Mouse (Mus musculus) cerebral cortex, adult 2 months (tissue): ENCODE measurements around the gene Zfp683.

Experiments
- WGBS: fragments of 180-500 bp; shearing (Covaris S2); methylation state at CpG from one replicate; pipeline ENCODE4 v1.1.7; 2018; 5-methylcytosine and 5-hydroxymethylcytosine counted together

Zfp683 gene

GRCm38 (mm10) chr4:134051912-134052311 is 1.7 kb upstream of the Zfp683 start:
- WGBS, result 94% methylated on average over 5 of the region's 5 CpGs

DNA sequence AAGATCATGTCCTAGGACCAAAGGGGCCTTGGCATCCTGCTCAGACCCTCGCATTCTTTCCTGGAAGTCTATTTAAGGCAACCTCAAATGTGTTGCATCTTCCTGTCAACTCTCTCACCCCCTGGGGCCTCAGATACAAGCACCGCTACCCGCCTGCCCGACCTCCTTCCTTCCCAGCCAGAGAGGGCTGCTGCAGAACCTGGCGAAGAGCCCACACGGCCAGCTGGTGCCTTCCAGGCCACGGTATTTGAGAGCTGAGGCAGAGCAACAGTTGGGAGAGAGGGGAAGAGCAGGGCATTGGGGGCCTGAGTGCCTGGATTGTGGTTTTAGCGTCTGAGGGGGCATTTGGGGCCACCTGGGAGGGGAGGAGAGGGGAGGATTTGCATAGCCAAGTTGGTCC is 1.1 kb upstream of the Zfp683 start:
- 22% methylated on average over 8 of the region's 8 CpGs for WGBS

GRCm38 (mm10) chr4:134058166-134058715 is 4.6 kb downstream of the Zfp683 start:
- 47% methylated on average over 14 of the region's 14 CpGs for WGBS

GRCm38 (mm10) chr4:134058908-134059307 is 5.3 kb downstream of the Zfp683 start:
- WGBS, result 86% methylated on average over 6 of the region's 6 CpGs

GRCm38 (mm10) chr4:134060135-134060865 is 6.7 kb downstream of the Zfp683 start, which contains the start of gene Crybg2:
Gene Crybg2 (plus strand): TSS chr4:134060815.
- WGBS, result 72% methylated on average over 28 of the region's 28 CpGs

GRCm38 (mm10) chr4:134061166-134061830 is 7.7 kb downstream of the Zfp683 start:
- 57% methylated on average over 18 of the region's 18 CpGs for WGBS

GRCm38 (mm10) chr4:134061944-134062446 is 8.4 kb downstream of the Zfp683 start:
- WGBS, result 61% methylated on average over 8 of the region's 8 CpGs

DNA sequence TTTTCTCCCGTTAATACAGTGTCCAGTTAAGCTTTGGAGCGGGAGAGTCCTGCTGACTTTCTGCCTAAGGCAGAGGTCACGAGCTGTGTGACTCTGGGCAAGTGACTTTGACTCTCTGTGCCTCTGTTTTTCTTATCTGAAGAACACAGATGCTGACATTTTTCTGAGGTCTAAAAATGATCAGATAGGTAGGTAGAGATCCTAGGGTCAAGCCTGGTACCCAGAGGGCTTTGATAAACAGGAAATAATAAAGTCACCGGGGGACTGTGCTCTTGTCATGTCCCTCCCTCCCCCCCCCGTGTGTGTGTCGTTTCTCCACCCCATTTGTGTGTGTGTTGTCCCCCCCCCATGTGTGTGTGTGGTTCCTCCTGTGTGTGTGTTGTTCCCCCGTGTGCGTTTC is 8.9 kb downstream of the Zfp683 start:
- WGBS, result 73% methylated on average over 8 of the region's 8 CpGs

DNA sequence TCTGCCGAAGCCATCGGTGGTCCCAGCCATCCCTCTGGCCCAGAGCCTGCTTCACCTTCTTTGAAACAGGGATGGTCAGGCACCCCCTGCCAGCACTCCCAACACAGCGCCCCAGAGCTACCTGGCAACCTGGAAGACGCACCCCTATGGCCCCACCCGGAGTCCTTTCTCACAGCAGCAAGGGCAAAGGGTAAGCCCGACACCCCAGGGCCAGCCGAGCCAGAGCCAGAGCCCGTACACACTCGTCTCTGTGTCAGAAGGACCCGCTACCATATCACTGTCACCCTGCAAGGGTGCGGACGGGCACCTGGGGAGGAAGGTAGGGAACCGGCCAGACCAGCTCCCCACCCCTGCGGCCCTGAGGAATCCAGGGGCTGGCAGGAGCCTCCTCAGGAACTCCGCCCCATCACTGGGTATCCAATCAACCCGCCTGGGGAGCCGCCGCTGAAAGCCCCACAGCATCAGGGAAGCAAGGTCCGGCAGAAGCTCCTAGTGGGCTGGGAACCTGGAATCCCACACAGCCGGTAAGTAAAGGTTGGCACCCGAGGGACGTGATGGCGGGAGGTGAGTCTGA is 11.9 kb downstream of the Zfp683 start:
- WGBS, result 35% methylated on average over 23 of the region's 23 CpGs

DNA sequence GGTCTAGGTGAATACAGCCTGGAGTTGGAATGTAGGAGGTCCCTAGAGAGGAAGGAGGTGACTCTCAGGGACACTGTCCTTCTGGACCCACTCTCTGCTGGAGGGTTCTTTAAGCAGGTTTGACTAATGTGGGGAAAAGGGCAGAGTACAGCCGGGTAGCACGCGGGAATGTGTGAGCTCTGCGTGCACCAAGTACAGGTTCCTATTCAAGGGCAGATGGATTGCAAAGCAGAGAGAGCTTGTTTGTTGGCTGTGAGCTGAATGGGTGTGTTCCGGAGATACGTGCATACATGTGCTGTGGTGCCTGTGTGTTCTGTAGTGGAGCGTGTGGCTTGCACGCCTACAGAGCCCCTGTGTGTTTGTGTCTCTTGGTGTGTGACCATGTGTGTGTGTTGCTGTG is 13.7 kb downstream of the Zfp683 start:
- 85% methylated on average over 8 of the region's 8 CpGs for WGBS

DNA sequence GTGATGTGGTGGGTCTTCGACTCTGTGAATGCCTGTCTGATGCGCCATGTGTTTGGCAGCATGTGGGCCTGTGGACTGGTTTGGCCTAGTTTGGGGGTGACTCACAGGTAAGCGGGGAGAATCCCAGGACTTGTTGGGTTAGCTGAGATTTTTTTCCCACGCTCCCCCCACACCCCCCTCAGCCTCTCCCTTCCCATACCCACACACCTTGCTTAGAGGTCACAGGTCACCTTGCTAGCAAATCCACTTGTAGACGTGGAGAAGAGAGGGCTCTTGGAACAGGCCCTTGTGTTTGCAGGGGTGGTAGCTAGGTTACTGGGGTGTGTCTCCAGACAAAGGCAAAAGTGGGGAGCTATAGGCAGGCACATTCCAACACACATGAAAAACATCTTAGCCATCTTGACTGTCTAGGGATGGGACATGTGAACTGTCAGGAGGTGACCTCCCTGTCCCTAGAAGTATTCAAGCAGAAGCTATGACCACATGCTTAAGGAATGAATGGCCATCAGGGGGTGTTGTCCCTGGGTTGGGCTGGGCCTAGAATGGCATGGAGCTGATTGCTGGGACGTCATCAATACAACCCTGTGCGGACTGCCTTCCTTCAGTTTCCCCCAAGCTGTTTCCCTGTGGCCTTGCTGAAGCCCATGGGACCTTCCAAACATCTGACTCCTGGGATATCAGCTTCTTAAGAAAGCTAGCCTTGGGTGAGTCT is 14.4 kb downstream of the Zfp683 start:
- WGBS, result 80% methylated on average over 7 of the region's 7 CpGs

GRCm38 (mm10) chr4:134068793-134069580 is 15.3 kb downstream of the Zfp683 start:
- 88% methylated on average over 4 of the region's 4 CpGs for WGBS

DNA sequence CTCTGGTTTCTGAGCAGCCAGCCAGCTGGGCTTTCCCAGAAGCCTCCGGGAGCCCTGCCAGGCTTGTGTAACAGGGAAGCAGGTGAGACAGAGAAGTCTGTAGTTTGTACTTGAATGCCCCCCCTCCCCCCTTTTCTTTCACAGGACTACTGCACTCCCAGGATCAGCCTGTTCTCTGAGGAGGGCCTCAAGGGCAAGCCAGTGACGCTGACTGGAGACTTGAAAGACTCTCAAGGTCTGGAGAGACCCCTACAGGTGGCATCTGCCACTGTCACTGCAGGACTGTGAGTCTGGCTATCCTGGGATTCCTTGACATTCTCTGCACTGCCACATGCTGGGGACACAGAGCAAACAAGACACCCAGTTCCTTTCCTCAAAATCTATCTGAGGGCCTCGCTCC is 25.1 kb downstream of the Zfp683 start:
- WGBS, result 29% methylated on average over 3 of the region's 3 CpGs

DNA sequence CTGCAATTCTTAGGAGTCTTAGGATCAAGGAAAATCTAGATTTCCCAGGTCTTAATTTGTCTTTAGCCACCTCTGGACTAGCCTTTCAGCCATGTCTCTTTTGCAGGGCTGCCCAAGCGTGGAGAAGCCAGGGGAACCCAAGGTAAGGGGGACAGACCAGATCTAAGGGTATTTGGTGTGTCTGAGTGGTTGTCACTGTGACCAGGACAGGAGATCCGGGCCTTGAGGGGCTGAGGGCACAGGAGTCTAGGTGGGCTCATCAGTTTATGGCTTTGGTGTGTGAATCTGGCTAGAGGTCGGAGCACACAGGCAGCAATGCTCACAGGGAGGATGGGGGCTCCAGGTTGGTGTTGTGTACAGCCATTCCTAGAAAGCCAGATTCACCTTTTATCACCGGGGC is 27.0 kb downstream of the Zfp683 start:
- 91% methylated on average over 4 of the region's 4 CpGs for WGBS

DNA sequence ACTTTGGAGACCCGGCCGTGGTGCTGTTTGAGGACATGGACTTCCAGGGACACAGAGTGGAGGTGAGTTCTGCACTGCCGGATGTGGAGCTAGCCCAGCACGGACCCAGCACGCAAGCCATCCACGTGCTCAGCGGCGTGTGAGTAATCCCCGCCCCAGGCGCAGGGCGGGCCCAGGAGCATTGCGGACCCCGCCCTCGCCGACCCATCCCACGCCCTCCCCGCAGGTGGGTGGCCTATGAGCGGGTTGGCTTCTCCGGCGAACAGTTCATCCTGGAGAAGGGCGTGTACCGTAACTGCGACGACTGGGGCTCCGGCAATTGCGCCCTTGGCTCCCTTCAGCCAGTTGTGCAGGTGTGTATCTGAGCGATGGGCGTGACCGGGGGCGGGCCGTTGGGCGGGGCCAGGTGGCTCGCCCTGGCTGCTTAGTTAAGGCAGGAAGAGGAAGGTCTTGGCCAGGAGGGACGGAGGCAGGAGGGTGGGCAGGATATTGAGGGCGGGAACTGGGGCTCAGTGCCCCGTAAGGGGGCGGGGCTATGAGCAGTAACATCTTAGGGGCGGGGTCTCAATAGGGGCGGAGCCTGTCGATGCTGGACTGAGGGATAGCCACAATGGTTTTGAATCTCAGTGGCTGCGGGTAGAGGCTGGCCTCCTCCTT is 28.2 kb downstream of the Zfp683 start:
- WGBS, result under 1% methylated on average over 41 of the region's 41 CpGs

DNA sequence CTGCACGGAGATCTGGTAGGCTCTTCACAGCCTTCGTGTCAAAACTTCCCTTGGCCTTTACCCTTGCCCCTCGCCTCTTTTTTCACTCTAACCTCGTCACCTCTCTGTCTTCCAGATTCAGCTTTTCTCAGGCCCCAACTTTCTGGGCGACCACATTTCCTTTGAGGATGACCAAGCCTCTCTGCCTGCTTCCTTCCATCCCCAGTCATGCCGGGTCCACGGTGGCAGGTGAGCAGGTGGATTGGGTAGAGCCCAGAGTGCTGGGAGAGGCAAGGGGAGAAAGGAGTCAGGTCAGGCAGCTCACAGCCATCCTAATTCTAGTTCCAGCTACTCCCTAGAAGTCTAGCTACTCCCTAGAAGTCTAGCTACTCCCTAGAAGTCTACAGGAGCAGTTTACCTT is 28.8 kb downstream of the Zfp683 start:
- 19% methylated on average over 7 of the region's 7 CpGs for WGBS

DNA sequence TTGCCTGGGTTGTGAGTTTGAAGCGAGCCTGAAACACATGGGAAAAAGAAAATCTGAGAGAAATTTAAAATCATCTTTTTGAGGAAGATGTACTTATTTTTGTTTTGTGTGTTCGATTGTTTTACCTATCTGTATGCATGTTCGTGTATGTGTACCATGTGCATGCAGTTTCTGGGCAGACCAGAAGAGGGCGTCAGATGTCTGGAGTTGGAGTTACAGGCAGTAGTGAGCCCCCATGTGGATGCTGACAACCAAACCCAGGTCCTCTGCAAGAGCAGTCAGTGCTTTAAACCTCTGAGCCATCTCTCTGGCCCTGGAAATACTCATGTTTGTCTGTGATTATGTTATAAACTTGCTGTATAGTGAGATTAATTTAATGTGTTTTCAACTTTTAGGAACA is 31.4 kb downstream of the Zfp683 start:
- 86% methylated on average over 4 of the region's 4 CpGs for WGBS

- 44% methylated on average over 7 of the region's 7 CpGs for WGBS
Measured at GRCm38 (mm10) chr4:134087412-134087811, 33.8 kb downstream of the Zfp683 start.

DNA sequence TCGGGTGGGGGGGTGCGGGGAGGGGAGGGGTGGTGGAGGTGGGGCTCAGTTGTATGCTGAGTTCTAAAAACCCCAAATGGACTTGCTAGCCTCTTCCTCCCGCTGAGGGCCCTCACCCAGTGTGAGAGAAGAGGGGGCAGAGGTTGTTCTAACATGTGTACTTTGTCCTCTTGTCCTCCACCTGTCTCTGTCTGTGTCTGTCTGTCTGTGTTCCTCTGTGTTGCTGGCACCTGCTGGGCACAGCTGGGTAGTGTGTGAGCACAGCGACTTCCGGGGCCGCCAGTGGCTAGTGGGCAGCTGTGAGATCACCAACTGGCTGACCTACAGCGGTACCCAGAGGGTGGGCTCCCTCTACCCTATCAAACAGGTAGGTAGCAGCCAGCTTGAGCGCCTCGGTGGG is 35.4 kb downstream of the Zfp683 start:
- 83% methylated on average over 9 of the region's 9 CpGs for WGBS

GRCm38 (mm10) chr4:134090521-134091224 is 37.0 kb downstream of the Zfp683 start:
- 86% methylated on average over 16 of the region's 16 CpGs for WGBS
